Mouse (Mus musculus): Measurements from ENCODE around the gene Gan. TPM values are rescaled to one million over a fixed set of nuclear protein-coding genes. Genes with fewer than 3 reads are reported as not detected.

Gan gene
- polyA plus RNA-seq, 1 experiment from 2014 or later: 2.8 TPM

GRCm38 (mm10) chr8:117259431-117260001, 101.6 kb downstream of the Gan start:
- no peaks in the 10 kb centered on the region for H3K36me3 ChIP-seq (ENCODE audit: poor library complexity, severe bottlenecking)
- peak overlapping the region; percentile 92 for H3K4me2 ChIP-seq
- WGBS: 49% methylated on average over 11 of the region's 11 CpGs
- peak overlapping the region; percentile 90 for H3K27ac ChIP-seq
- no peaks in the 10 kb centered on the region for H3K27me3 ChIP-seq
- peak overlapping the region; percentile 98 for H3K9ac ChIP-seq
- H3K9me3 ChIP-seq (replicated peaks): no peaks in the 10 kb centered on the region
- peaks cover 53% of the 10 kb centered on the region for H3K4me1 ChIP-seq
- H3K4me3 ChIP-seq: peak overlapping the region; percentile 98
- no peak for ATAC-seq

GRCm38 (mm10) chr8:117260234-117260929, 102.4 kb downstream of the Gan start:
- H3K4me2 ChIP-seq: peak overlapping the region; percentile 92
- peaks cover 53% of the 10 kb centered on the region for H3K4me1 ChIP-seq
- ATAC-seq: no peak
- H3K9ac ChIP-seq: peak overlapping the region; percentile 98
- H3K27ac ChIP-seq: peak overlapping the region; percentile 63
- no peaks in the 10 kb centered on the region for H3K9me3 ChIP-seq (replicated peaks)
- 14% methylated on average over 14 of the region's 14 CpGs for WGBS
- H3K27me3 ChIP-seq: no peaks in the 10 kb centered on the region
- peak overlapping the region; percentile 98 for H3K4me3 ChIP-seq
- H3K36me3 ChIP-seq (ENCODE audit: poor library complexity, severe bottlenecking): no peaks in the 10 kb centered on the region

DNA sequence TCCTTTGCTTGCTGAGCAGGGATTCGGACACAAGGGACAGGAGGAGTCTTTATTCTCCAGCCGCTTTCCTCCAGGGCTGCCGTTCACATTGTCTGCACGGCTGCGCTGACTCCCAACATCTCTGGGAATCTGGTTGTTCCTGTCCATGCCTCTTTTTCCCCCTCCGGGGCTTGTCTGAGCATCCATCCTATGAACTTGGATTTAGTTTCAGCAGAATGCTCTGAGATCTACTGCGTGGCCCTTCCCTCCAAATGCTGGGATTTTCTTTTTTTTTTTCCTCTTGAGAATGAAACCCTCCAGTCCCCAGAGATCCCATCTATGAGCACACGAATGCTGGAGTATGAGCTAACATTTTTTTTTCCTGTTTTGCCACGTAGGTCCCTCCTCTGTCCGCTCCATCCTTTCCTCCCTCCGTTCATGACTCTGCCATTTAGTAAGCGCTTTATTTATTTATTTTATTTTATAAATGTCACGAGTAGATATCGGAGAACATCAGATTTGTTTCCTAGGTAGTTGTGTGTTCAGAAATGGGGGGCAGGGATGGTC, 103.1 kb downstream of the Gan start:
- no peak for ATAC-seq
- Histone ChIP-seq H3K27ac (peak overlapping the region; percentile 63), H3K4me1 (peaks cover 53% of the 10 kb centered on the region), H3K27me3 (no peaks in the 10 kb centered on the region), H3K9ac (peak overlapping the region; percentile 98), H3K36me3 (ENCODE audit: poor library complexity, severe bottlenecking) (no peaks in the 10 kb centered on the region), H3K9me3 (replicated peaks) (no peaks in the 10 kb centered on the region), H3K4me3 (peak overlapping the region; percentile 98), H3K4me2 (peak overlapping the region; percentile 92)
- 23% methylated on average over 14 of the region's 14 CpGs for WGBS

DNA sequence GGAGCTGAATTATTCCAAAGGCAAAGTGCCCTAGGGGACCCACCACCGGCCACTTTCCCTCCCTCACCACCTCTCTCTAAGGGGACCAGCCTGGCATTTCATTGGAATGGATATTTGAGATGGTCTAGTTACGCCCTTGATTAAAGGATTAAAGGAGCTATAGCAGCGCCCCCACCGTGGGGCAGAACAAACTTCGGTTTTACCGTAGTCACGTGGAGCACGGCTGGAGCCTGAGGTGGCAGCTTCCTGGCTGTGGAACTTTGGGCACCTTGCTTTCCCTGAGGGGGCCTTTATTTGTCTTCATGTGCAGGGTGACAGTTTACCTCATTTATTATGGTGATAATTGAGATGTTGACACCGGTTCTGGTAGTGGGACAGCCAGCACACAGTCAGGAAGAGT, 103.8 kb downstream of the Gan start:
- Histone ChIP-seq H3K36me3 (ENCODE audit: poor library complexity, severe bottlenecking) (no peaks in the 10 kb centered on the region), H3K4me3 (peak overlapping the region; percentile 98), H3K27ac (peak overlapping the region; percentile 63; the same call in 1 of the 2 replicates), H3K27me3 (no peaks in the 10 kb centered on the region), H3K4me2 (peak overlapping the region; percentile 92), H3K4me1 (peaks cover 53% of the 10 kb centered on the region), H3K9ac (peak overlapping the region; percentile 98), H3K9me3 (replicated peaks) (no peaks in the 10 kb centered on the region)
- 15% methylated on average over 9 of the region's 9 CpGs for WGBS
- no peak for ATAC-seq

DNA sequence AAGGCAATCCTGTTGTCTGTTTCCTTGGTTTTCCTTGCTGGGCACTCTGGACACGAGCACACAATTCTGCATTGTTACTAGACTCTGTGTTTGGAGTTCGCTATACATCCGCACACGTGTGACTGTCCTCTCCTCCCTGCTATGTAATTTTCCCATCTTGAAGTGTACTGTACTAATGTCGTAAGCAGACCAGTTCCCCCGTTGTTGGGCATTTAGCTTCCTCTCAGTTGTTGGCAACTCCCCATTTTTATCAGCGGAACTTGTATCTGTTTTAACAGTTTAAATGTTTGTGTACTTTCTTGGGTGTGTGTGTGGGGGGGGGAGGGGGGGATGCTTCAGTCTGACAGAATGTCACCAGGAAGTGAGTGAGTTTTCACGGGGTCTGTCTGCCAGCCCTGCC, 104.8 kb downstream of the Gan start:
- no peaks in the 10 kb centered on the region for H3K36me3 ChIP-seq (ENCODE audit: poor library complexity, severe bottlenecking)
- H3K27me3 ChIP-seq: no peaks in the 10 kb centered on the region
- ATAC-seq: no peak
- 65% methylated on average over 8 of the region's 8 CpGs for WGBS
- H3K9me3 ChIP-seq (replicated peaks): no peaks in the 10 kb centered on the region
- no peak overlapping the region for H3K4me3 ChIP-seq
- no peak overlapping the region for H3K4me2 ChIP-seq
- H3K4me1 ChIP-seq: peaks cover 62% of the 10 kb centered on the region
- H3K27ac ChIP-seq: no peak overlapping the region
- no peak overlapping the region; the same call in 1 of the 2 replicates for H3K9ac ChIP-seq

DNA sequence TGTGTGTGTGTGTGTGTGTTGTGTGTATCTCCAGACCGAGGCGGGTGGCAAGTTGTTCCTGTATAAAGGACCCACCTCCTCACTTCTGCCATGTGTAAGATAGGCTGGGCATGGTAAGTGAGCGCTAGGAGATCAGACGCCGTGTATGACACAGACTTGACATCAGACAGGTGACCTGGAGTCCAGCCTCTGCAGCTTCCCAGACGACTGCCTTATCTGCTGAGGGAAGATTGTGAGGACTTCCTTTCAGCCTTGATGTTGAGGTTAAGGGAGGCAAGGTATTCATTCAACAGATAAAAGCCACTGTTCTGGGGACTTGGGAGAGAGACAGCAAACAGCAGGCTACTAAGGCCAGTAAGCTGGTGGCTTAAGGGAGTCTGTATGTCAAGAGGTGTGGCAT, 105.5 kb downstream of the Gan start:
- Histone ChIP-seq H3K36me3 (ENCODE audit: poor library complexity, severe bottlenecking) (no peaks in the 10 kb centered on the region), H3K4me1 (peaks cover 62% of the 10 kb centered on the region), H3K4me3 (no peak overlapping the region), H3K9me3 (replicated peaks) (no peaks in the 10 kb centered on the region), H3K4me2 (no peak overlapping the region), H3K27me3 (no peaks in the 10 kb centered on the region), H3K27ac (no peak overlapping the region), H3K9ac (no peak overlapping the region)
- 63% methylated on average over 6 of the region's 6 CpGs for WGBS
- ATAC-seq: no peak

DNA sequence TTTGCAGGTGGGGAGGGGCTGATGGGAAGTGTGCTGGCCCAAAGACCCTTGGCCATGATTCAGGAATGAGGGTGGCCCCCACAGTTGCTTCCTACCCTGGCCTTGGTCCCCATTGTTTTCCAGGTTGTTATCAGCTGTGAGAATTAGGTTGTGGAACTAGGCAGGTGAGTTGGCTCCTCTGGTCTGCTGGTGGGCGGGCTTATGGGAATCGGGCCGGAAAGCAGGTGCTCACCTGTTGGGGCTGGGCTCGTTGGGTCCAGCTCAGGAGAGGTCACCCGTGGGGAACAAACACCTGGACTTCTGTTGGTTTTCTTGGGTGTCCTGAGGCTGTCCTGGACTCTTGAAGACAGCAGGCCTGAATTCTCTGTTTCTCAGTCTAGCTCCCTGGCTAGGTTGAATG, 107.1 kb downstream of the Gan start:
- Histone ChIP-seq H3K36me3 (ENCODE audit: poor library complexity, severe bottlenecking) (no peaks in the 10 kb centered on the region), H3K9me3 (replicated peaks) (no peaks in the 10 kb centered on the region), H3K4me1 (peaks cover 46% of the 10 kb centered on the region), H3K4me2 (no peak overlapping the region), H3K27ac (no peak overlapping the region), H3K4me3 (no peak overlapping the region), H3K9ac (no peak overlapping the region), H3K27me3 (no peaks in the 10 kb centered on the region)
- WGBS: 94% methylated on average over 5 of the region's 5 CpGs
- no peak for ATAC-seq

Other genes with a start within 250 kb of the Gan start
- gene Cmc2, start 236.7 kb upstream of the Gan start, polyA plus RNA-seq (2015; fragmentation: Nextera tagmentation; extraction: Ambion mirVana): 58.6 and 67.6 TPM in 2 replicates
- 33.1 and 35.4 TPM in 2 replicates for gene Cenpn, start 236.4 kb upstream of the Gan start, polyA plus RNA-seq (2015; fragmentation: Nextera tagmentation; extraction: Ambion mirVana)
- gene Atmin, start 214.7 kb upstream of the Gan start, polyA plus RNA-seq (2015; fragmentation: Nextera tagmentation; extraction: Ambion mirVana): 13.0 and 15.9 TPM in 2 replicates
- 3.9 and 4.1 TPM in 2 replicates for gene 1700030J22Rik, start 179.2 kb upstream of the Gan start, polyA plus RNA-seq (2015; fragmentation: Nextera tagmentation; extraction: Ambion mirVana)
- 111 and 120 TPM in 2 replicates for gene Gcsh, start 164.6 kb upstream of the Gan start, polyA plus RNA-seq (2015; fragmentation: Nextera tagmentation; extraction: Ambion mirVana)
- 0.04 TPM in 1 of 2 replicates, not detected in the other for gene Pkd1l2, start 75.7 kb upstream of the Gan start, polyA plus RNA-seq (2015; fragmentation: Nextera tagmentation; extraction: Ambion mirVana)
- not detected in 2 replicates for gene Bco1, start 62.3 kb upstream of the Gan start, polyA plus RNA-seq (2015; fragmentation: Nextera tagmentation; extraction: Ambion mirVana)
- gene Cmip, start 98.9 kb downstream of the Gan start, polyA plus RNA-seq (2015; fragmentation: Nextera tagmentation; extraction: Ambion mirVana): 39.0 and 45.4 TPM in 2 replicates

All from forebrain, embryonic 13.5 days (tissue).